Mouse (Mus musculus): Measurements from ENCODE around the gene Gtf3c2.
A peak's percentile ranks its signal among the peaks of the same experiment; 100 is the strongest.

Gtf3c2 gene

GRCm38 (mm10) chr5:31198170-31198569 is 18.2 kb upstream of the Gtf3c2 start:
- no peak for DNase-seq (ENCODE audit: low spot score)

GRCm38 (mm10) chr5:31197072-31197471 is 17.1 kb upstream of the Gtf3c2 start:
- DNase-seq (ENCODE audit: low spot score), result no peak

GRCm38 (mm10) chr5:31196207-31196606 is 16.3 kb upstream of the Gtf3c2 start:
- DNase-seq (ENCODE audit: low spot score), result no peak

GRCm38 (mm10) chr5:31195671-31196070 is 15.7 kb upstream of the Gtf3c2 start:
- DNase-seq (ENCODE audit: low spot score), result no peak

GRCm38 (mm10) chr5:31194486-31195485 is 14.8 kb upstream of the Gtf3c2 start:
- no peak for DNase-seq (ENCODE audit: low spot score)

GRCm38 (mm10) chr5:31193631-31194281 is 13.8 kb upstream of the Gtf3c2 start:
- no peak for DNase-seq (ENCODE audit: low spot score)

- peak; percentile 99 for DNase-seq (ENCODE audit: low spot score)
Observed at GRCm38 (mm10) chr5:31192939-31193630, 13.1 kb upstream of the Gtf3c2 start, which contains the start of the genes Snx17 and Eif2b4. Gene Snx17, plus strand, starts transcription at chr5:31193227. Gene Eif2b4, minus strand, starts transcription at chr5:31193430.

GRCm38 (mm10) chr5:31192045-31192938 is 12.3 kb upstream of the Gtf3c2 start:
- peak; percentile 85 for DNase-seq (ENCODE audit: low spot score)

- DNase-seq (ENCODE audit: low spot score), result no peak
Observed at GRCm38 (mm10) chr5:31190201-31190600, 10.3 kb upstream of the Gtf3c2 start.

- DNase-seq (ENCODE audit: low spot score), result no peak
Observed at GRCm38 (mm10) chr5:31188223-31188840, 8.4 kb upstream of the Gtf3c2 start.

GRCm38 (mm10) chr5:31183678-31184077 is 3.7 kb upstream of the Gtf3c2 start:
- DNase-seq (ENCODE audit: low spot score), result no peak

GRCm38 (mm10) chr5:31181183-31181770 is 1.3 kb upstream of the Gtf3c2 start:
- no peak for DNase-seq (ENCODE audit: low spot score)

- peak; percentile 43 for DNase-seq (ENCODE audit: low spot score)
Observed at GRCm38 (mm10) chr5:31179301-31179765, 611 bp downstream of the Gtf3c2 start.

- no peak for DNase-seq (ENCODE audit: low spot score)
Observed at GRCm38 (mm10) chr5:31168630-31169029, 11.3 kb downstream of the Gtf3c2 start.

GRCm38 (mm10) chr5:31164878-31165277 is 15.1 kb downstream of the Gtf3c2 start:
- no peak for DNase-seq (ENCODE audit: low spot score)

- DNase-seq (ENCODE audit: low spot score), result no peak
Observed at GRCm38 (mm10) chr5:31162462-31162861, 17.5 kb downstream of the Gtf3c2 start.

- peak; percentile 86 for DNase-seq (ENCODE audit: low spot score)
Observed at GRCm38 (mm10) chr5:31154152-31154553, 25.8 kb downstream of the Gtf3c2 start, which contains the start of gene Mpv17. Gene Mpv17, minus strand, starts transcription at chr5:31154251.

GRCm38 (mm10) chr5:31153516-31154151 is 26.3 kb downstream of the Gtf3c2 start:
- DNase-seq (ENCODE audit: low spot score), result no peak

- DNase-seq (ENCODE audit: low spot score), result no peak
Observed at GRCm38 (mm10) chr5:31151746-31152145, 28.2 kb downstream of the Gtf3c2 start.

- DNase-seq (ENCODE audit: low spot score), result no peak
Observed at GRCm38 (mm10) chr5:31149781-31150180, 30.2 kb downstream of the Gtf3c2 start.
